Mouse (Mus musculus) forebrain, embryonic 16.5 days (tissue): ENCODE measurements around the gene Tmem109. TPM values are rescaled to one million over a fixed set of nuclear protein-coding genes. Genes with fewer than 3 reads are reported as not detected.

Experiments used
- ATAC-seq: fragments of 200-750 bp; cut with Nextera tagmentation; 2 replicates; pipeline ENCODE4 v1.8.0; 2017; ENCODE audit warnings: mild to moderate bottlenecking, moderate library complexity
- H3K27ac ChIP-seq: fragments of 300-500 bp; sonication (generic); 2 replicates; pipeline ENCODE4 v1.5.1; 2014; ENCODE audit warnings: low read length, control low read depth
- H3K27me3 ChIP-seq: fragments of 300-500 bp; sonication (generic); replicated peaks from 2 replicates; pipeline ENCODE4 v1.6.1; 2014; ENCODE audit warnings: low read length; ENCODE audit not compliant: control insufficient read depth, insufficient read depth
- H3K36me3 ChIP-seq: fragments of 300-500 bp; sonication (generic); 2 replicates; pipeline ENCODE4 v1.6.1; 2014; ENCODE audit not compliant: control insufficient read depth, insufficient read depth
- H3K4me1 ChIP-seq: fragments of 300-500 bp; sonication (generic); replicated peaks from 2 replicates; pipeline ENCODE4 v1.6.1; 2014; ENCODE audit warnings: low read length; ENCODE audit not compliant: control insufficient read depth, insufficient read depth
- H3K4me2 ChIP-seq: fragments of 300-500 bp; sonication (generic); 2 replicates; pipeline ENCODE4 v1.6.1; 2014; ENCODE audit warnings: mild to moderate bottlenecking, low read length, control low read depth
- H3K4me3 ChIP-seq: fragments of 300-500 bp; sonication (generic); replicated peaks from 2 replicates; pipeline ENCODE4 v1.5.1; 2014; ENCODE audit warnings: mild to moderate bottlenecking, low read length, control low read depth
- H3K9ac ChIP-seq: fragments of 300-500 bp; sonication (generic); replicated peaks from 2 replicates; pipeline ENCODE4 v1.6.1; 2014; ENCODE audit warnings: low read depth, low read length, control low read depth
- H3K9me3 ChIP-seq: fragments of 300-500 bp; sonication (generic); 2 replicates; pipeline ENCODE4 v1.6.1; 2016; ENCODE audit warnings: low read length; ENCODE audit not compliant: control insufficient read depth
- WGBS: fragments of 180-500 bp; shearing (Covaris S2); extraction: QIAGEN DNeasy Blood & Tissue Kit; methylation state at CpG from one replicate; pipeline ENCODE4 v1.1.7; 2014; 5-methylcytosine and 5-hydroxymethylcytosine counted together
- polyA plus RNA-seq: library from polyadenylated mRNA; unstranded; fragments of >200 nt; fragmentation: Nextera tagmentation; extraction: Ambion mirVana; gene quantifications from 2 replicates; pipeline ENCODE4 v1.2.1, GENCODE M21; 2015

Gene Tmem109
- polyA plus RNA-seq, 1 experiment from 2014 or later: 46.1 TPM

GRCm38 (mm10) chr19:10839010-10839892 is 42.5 kb downstream of the Tmem109 start, which contains the start of gene Slc15a3:
Gene Slc15a3, plus strand, starts transcription at chr19:10839727.
- H3K4me1 ChIP-seq: no peaks in the 10 kb centered on the region
- no peak within 1 kb of the TSS for H3K4me2 ChIP-seq
- 84% methylated on average over 15 of the region's 15 CpGs for WGBS
- no peaks in the 10 kb centered on the region for H3K27me3 ChIP-seq
- no peak within 1 kb of the TSS for H3K9ac ChIP-seq
- no peaks in the 10 kb centered on the region for H3K9me3 ChIP-seq
- no peak within 1 kb of the TSS for H3K27ac ChIP-seq
- no peak for ATAC-seq
- no peak within 1 kb of the TSS for H3K4me3 ChIP-seq
- no peaks in the 10 kb centered on the region for H3K36me3 ChIP-seq

GRCm38 (mm10) chr19:10835671-10836070 is 46.1 kb downstream of the Tmem109 start:
- 65% methylated on average over 3 of the region's 3 CpGs for WGBS

GRCm38 (mm10) chr19:10833611-10834010 is 48.2 kb downstream of the Tmem109 start:
- ATAC-seq: no peak
- no peak overlapping the region for H3K4me3 ChIP-seq
- no peak overlapping the region for H3K4me2 ChIP-seq
- WGBS: 71% methylated on average over 3 of the region's 3 CpGs
- H3K36me3 ChIP-seq: no peaks in the 10 kb centered on the region
- no peaks in the 10 kb centered on the region for H3K9me3 ChIP-seq
- H3K4me1 ChIP-seq: no peaks in the 10 kb centered on the region
- no peak overlapping the region for H3K27ac ChIP-seq
- no peak overlapping the region for H3K9ac ChIP-seq
- H3K27me3 ChIP-seq: no peaks in the 10 kb centered on the region

More at GRCm38 (mm10) chr19:10835671-10836070, 46.1 kb downstream of the Tmem109 start:
- Histone ChIP-seq H3K9me3 (no peaks in the 10 kb centered on the region), H3K4me3 (no peak overlapping the region), H3K4me1 (no peaks in the 10 kb centered on the region), H3K27ac (no peak overlapping the region), H3K27me3 (no peaks in the 10 kb centered on the region), H3K4me2 (no peak overlapping the region), H3K36me3 (no peaks in the 10 kb centered on the region), H3K9ac (no peak overlapping the region)
- no peak for ATAC-seq

GRCm38 (mm10) chr19:10832030-10832429 is 49.8 kb downstream of the Tmem109 start:
- no peak for ATAC-seq
- no peaks in the 10 kb centered on the region for H3K4me1 ChIP-seq
- H3K27me3 ChIP-seq: no peaks in the 10 kb centered on the region
- no peaks in the 10 kb centered on the region for H3K36me3 ChIP-seq
- 86% methylated on average over 3 of the region's 3 CpGs for WGBS
- H3K4me2 ChIP-seq: no peak overlapping the region
- no peaks in the 10 kb centered on the region for H3K9me3 ChIP-seq
- no peak overlapping the region for H3K27ac ChIP-seq
- no peak overlapping the region for H3K4me3 ChIP-seq
- H3K9ac ChIP-seq: no peak overlapping the region

- Histone ChIP-seq H3K4me2 (no peak overlapping the region), H3K27ac (no peak overlapping the region), H3K4me3 (no peak overlapping the region), H3K4me1 (no peaks in the 10 kb centered on the region), H3K27me3 (no peaks in the 10 kb centered on the region), H3K36me3 (no peaks in the 10 kb centered on the region), H3K9ac (no peak overlapping the region), H3K9me3 (no peaks in the 10 kb centered on the region)
- 5% methylated on average over 5 of the region's 5 CpGs for WGBS
- no peak for ATAC-seq
Observed at GRCm38 (mm10) chr19:10831424-10831823, 50.4 kb downstream of the Tmem109 start.

GRCm38 (mm10) chr19:10829436-10830175 is 52.2 kb downstream of the Tmem109 start, which contains the start of gene Cd6:
Gene Cd6, minus strand, starts transcription at chr19:10830058.
- Histone ChIP-seq H3K9me3 (no peaks in the 10 kb centered on the region), H3K36me3 (no peaks in the 10 kb centered on the region), H3K9ac (no peak within 1 kb of the TSS), H3K27me3 (no peaks in the 10 kb centered on the region), H3K4me1 (no peaks in the 10 kb centered on the region), H3K27ac (no peak within 1 kb of the TSS), H3K4me2 (no peak within 1 kb of the TSS), H3K4me3 (no peak within 1 kb of the TSS)
- ATAC-seq: no peak
- WGBS: 93% methylated on average over 16 of the region's 16 CpGs

GRCm38 (mm10) chr19:10828321-10828720 is 53.5 kb downstream of the Tmem109 start:
- H3K4me2 ChIP-seq: no peak overlapping the region
- ATAC-seq: no peak
- H3K27me3 ChIP-seq: no peaks in the 10 kb centered on the region
- WGBS: 88% methylated on average over 5 of the region's 5 CpGs
- H3K27ac ChIP-seq: no peak overlapping the region
- H3K36me3 ChIP-seq: no peaks in the 10 kb centered on the region
- no peak overlapping the region for H3K4me3 ChIP-seq
- no peak overlapping the region for H3K9ac ChIP-seq
- no peaks in the 10 kb centered on the region for H3K9me3 ChIP-seq
- no peaks in the 10 kb centered on the region for H3K4me1 ChIP-seq

GRCm38 (mm10) chr19:10824061-10824460 is 57.7 kb downstream of the Tmem109 start:
- Histone ChIP-seq H3K4me1 (no peaks in the 10 kb centered on the region), H3K4me3 (no peak overlapping the region), H3K9me3 (no peaks in the 10 kb centered on the region), H3K27me3 (no peaks in the 10 kb centered on the region), H3K27ac (no peak overlapping the region), H3K36me3 (no peaks in the 10 kb centered on the region), H3K4me2 (no peak overlapping the region), H3K9ac (no peak overlapping the region)
- ATAC-seq: no peak
- 92% methylated on average over 7 of the region's 7 CpGs for WGBS

- no peak for ATAC-seq
- Histone ChIP-seq H3K4me1 (no peaks in the 10 kb centered on the region), H3K36me3 (no peaks in the 10 kb centered on the region), H3K27ac (no peak overlapping the region), H3K27me3 (no peaks in the 10 kb centered on the region), H3K4me2 (no peak overlapping the region), H3K4me3 (no peak overlapping the region), H3K9ac (no peak overlapping the region), H3K9me3 (no peaks in the 10 kb centered on the region)
- WGBS: 94% methylated on average over 4 of the region's 4 CpGs
Observed at GRCm38 (mm10) chr19:10822534-10822933, 59.3 kb downstream of the Tmem109 start.
